In genomic region chr17:73305622-73306021, GRCm38 (mm10) we compare ENCODE assay signal across 9 mouse cellular contexts.
DNase-seq lines count a peak whose midpoint lies in the region; ATAC-seq and TF ChIP-seq lines count a peak whose summit lies in the region.
"Had no signal": no experiment of that assay in that cellular context is flagged by ENCODE, and none has a peak within 500 bp of the region (broad histone marks: within the 10 kb centered on the region; RNA-seq: fewer than 3 reads in every experiment).

No protein-coding gene starts in this region.

- 51% methylated on average over 9 of the region's 9 CpGs for WGBS in thymus, adult 2 months
- WGBS in embryonic facial prominence, embryonic 11.5 days: 59% methylated on average over 9 of the region's 9 CpGs

- TF ChIP-seq CTCF in thymus, adult 2 months (IDR thresholded peaks at IDR 0.05; ENCODE audit: borderline replicate concordance, control insufficient read depth, extremely low read depth, insufficient read depth, low read length, poor library complexity): peak; percentile 42; the same call in 1 of the 2 replicates

- H3K27me3 ChIP-seq in thymus, adult 2 months (ENCODE audit: control insufficient read depth, insufficient read depth, low read length): no peaks in the 10 kb centered on the region
- no peaks in the 10 kb centered on the region for H3K27me3 ChIP-seq in embryonic facial prominence, embryonic 11.5 days (ENCODE audit: control insufficient read depth, insufficient read depth, low read length)

- H3K36me3 ChIP-seq in thymus, adult 2 months (ENCODE audit: control insufficient read depth, insufficient read depth, low read length): no peaks in the 10 kb centered on the region
- no peaks in the 10 kb centered on the region for H3K36me3 ChIP-seq in embryonic facial prominence, embryonic 11.5 days (replicated peaks; ENCODE audit: control insufficient read depth, insufficient read depth, low read depth, low read length)
- H3K36me3 ChIP-seq: lung, embryonic 15.5 days had no signal

- peaks cover 18% of the 10 kb centered on the region for H3K4me1 ChIP-seq in thymus, adult 2 months (replicated peaks; ENCODE audit: control insufficient read depth, insufficient read depth, low read length)
- no peaks in the 10 kb centered on the region for H3K4me1 ChIP-seq in embryonic facial prominence, embryonic 11.5 days (ENCODE audit: control insufficient read depth, insufficient read depth, low read length)

- no peak overlapping the region for H3K9ac ChIP-seq in embryonic facial prominence, embryonic 11.5 days (replicated peaks; ENCODE audit: low read length)
- H3K9ac ChIP-seq: lung, embryonic 15.5 days had no signal

- peak; percentile 76 to 89 for DNase-seq in cerebellum, postnatal 14 days
- no peak for DNase-seq in cerebellum, adult 9-11 months
- DNase-seq in thymus, adult 2 months: peak; percentile 41
- no peak for DNase-seq in thymus, adult 18-20 months
- peak; percentile 86 for DNase-seq in embryonic facial prominence, embryonic 11.5 days (ENCODE audit: low spot score)
- peak; percentile 75 for DNase-seq in kidney, postnatal 10 days
- peak; percentile 70 for DNase-seq in thymus, postnatal 0 days (ENCODE audit: low spot score)

- TF ChIP-seq POLR2A in thymus, adult 2 months (IDR thresholded peaks at IDR 0.05; ENCODE audit: control insufficient read depth, extremely low read depth, insufficient read depth, low read length, poor library complexity): no peak

- ATAC-seq in embryonic facial prominence, embryonic 11.5 days (replicated peaks; ENCODE audit: insufficient number of reproducible peaks, low FRiP score, low TSS enrichment, low read depth): no peak
- ATAC-seq in megakaryocyte progenitor cell, adult 5-6 weeks (replicated peaks; ENCODE audit: poor library complexity): peak; percentile 30; the same call in 1 of the 2 replicates

- no peak overlapping the region for H3K27ac ChIP-seq in thymus, adult 2 months (ENCODE audit: control insufficient read depth, insufficient read depth, low read length)
- no peak overlapping the region for H3K27ac ChIP-seq in embryonic facial prominence, embryonic 11.5 days (replicated peaks; ENCODE audit: low read depth, low read length)
- H3K27ac ChIP-seq: lung, embryonic 15.5 days had no signal

- H3K4me3 ChIP-seq in thymus, adult 2 months (ENCODE audit: control insufficient read depth, insufficient read depth, low read length): no peak overlapping the region
- no peak overlapping the region for H3K4me3 ChIP-seq in embryonic facial prominence, embryonic 11.5 days (ENCODE audit: low read depth, low read length)
- H3K4me3 ChIP-seq: lung, embryonic 15.5 days had no signal

- H3K4me2 ChIP-seq in embryonic facial prominence, embryonic 11.5 days (ENCODE audit: low read depth, low read length): no peak overlapping the region
- H3K4me2 ChIP-seq: lung, embryonic 15.5 days had no signal

- H3K9me3 ChIP-seq in embryonic facial prominence, embryonic 11.5 days (replicated peaks; ENCODE audit: control insufficient read depth, low read length): no peaks in the 10 kb centered on the region
- H3K9me3 ChIP-seq: lung, embryonic 15.5 days had no signal

Comparison
In these comparisons a context has a peak if more than half of its experiments do, and no peak if none do; other contexts are left out.
1. DNase-seq: peak in cerebellum, postnatal 14 days (2 of 2), thymus, adult 2 months (single experiment), embryonic facial prominence, embryonic 11.5 days (single experiment), kidney, postnatal 10 days (single experiment) and thymus, postnatal 0 days (single experiment); none in cerebellum, adult 9-11 months (single experiment) and thymus, adult 18-20 months (0 of 2).